In genomic region chr4:139986913-139987312, GRCm38 (mm10) we compare ENCODE assay signal across 34 mouse cellular contexts. TPM values are rescaled to one million over a fixed set of nuclear protein-coding genes. Genes with fewer than 3 reads are reported as not detected.
DNase-seq lines count a peak whose midpoint lies in the region; ATAC-seq lines count a peak whose summit lies in the region.
"Had no signal": no experiment of that assay in that cellular context is flagged by ENCODE, and none has a peak within 500 bp of the region (broad histone marks: within the 10 kb centered on the region; RNA-seq: fewer than 3 reads in every experiment).

No protein-coding gene starts in this region.

- H3K4me3 ChIP-seq in hindbrain, embryonic 11.5 days (ENCODE audit: low read depth, low read length) = no peak overlapping the region
- H3K4me3 ChIP-seq in hindbrain, embryonic 16.5 days (ENCODE audit: low read length) = no peak overlapping the region
- no peak overlapping the region for H3K4me3 ChIP-seq in neural tube, embryonic 13.5 days
- no peak overlapping the region for H3K4me3 ChIP-seq in neural tube, embryonic 15.5 days (replicated peaks)
- no peak overlapping the region for H3K4me3 ChIP-seq in intestine, embryonic 15.5 days (replicated peaks)
- H3K4me3 ChIP-seq: embryonic facial prominence, embryonic 13.5 days; erythroblast, embryonic 14.5 days; limb, embryonic 10.5 days; limb, embryonic 15.5 days; liver, embryonic 13.5 days; megakaryocyte, embryonic 14.5 days; neural tube, embryonic 12.5 days had no signal

- H3K9me3 ChIP-seq in hindbrain, embryonic 11.5 days (ENCODE audit: control insufficient read depth, low read length) = no peaks in the 10 kb centered on the region
- no peaks in the 10 kb centered on the region for H3K9me3 ChIP-seq in hindbrain, embryonic 16.5 days (ENCODE audit: control insufficient read depth, low read length)
- no peaks in the 10 kb centered on the region for H3K9me3 ChIP-seq in neural tube, embryonic 13.5 days
- H3K9me3 ChIP-seq in neural tube, embryonic 15.5 days (replicated peaks) = no peaks in the 10 kb centered on the region
- no peaks in the 10 kb centered on the region for H3K9me3 ChIP-seq in intestine, embryonic 15.5 days
- H3K9me3 ChIP-seq: embryonic facial prominence, embryonic 13.5 days; limb, embryonic 10.5 days; limb, embryonic 15.5 days; liver, embryonic 13.5 days; neural tube, embryonic 12.5 days had no signal

- H3K36me3 ChIP-seq in hindbrain, embryonic 11.5 days (ENCODE audit: control insufficient read depth, insufficient read depth, low read length) = no peaks in the 10 kb centered on the region
- H3K36me3 ChIP-seq in hindbrain, embryonic 16.5 days (ENCODE audit: control insufficient read depth, insufficient read depth, low read length) = no peaks in the 10 kb centered on the region
- H3K36me3 ChIP-seq in neural tube, embryonic 13.5 days = no peaks in the 10 kb centered on the region
- H3K36me3 ChIP-seq in neural tube, embryonic 15.5 days = no peaks in the 10 kb centered on the region
- H3K36me3 ChIP-seq in intestine, embryonic 15.5 days = no peaks in the 10 kb centered on the region
- H3K36me3 ChIP-seq: embryonic facial prominence, embryonic 13.5 days; G1E; limb, embryonic 10.5 days; limb, embryonic 15.5 days; liver, embryonic 13.5 days; neural tube, embryonic 12.5 days had no signal

- no peak overlapping the region for H3K9ac ChIP-seq in hindbrain, embryonic 11.5 days (ENCODE audit: low read depth, low read length)
- no peak overlapping the region for H3K9ac ChIP-seq in hindbrain, embryonic 16.5 days (ENCODE audit: low read depth, low read length)
- 0 out of 2 replicates have a peak overlapping the region, but pooled peaks have one; percentile 17 for H3K9ac ChIP-seq in neural tube, embryonic 13.5 days
- no peak overlapping the region for H3K9ac ChIP-seq in neural tube, embryonic 15.5 days (replicated peaks)
- no peak overlapping the region for H3K9ac ChIP-seq in intestine, embryonic 15.5 days
- H3K9ac ChIP-seq: embryonic facial prominence, embryonic 13.5 days; limb, embryonic 15.5 days; liver, embryonic 13.5 days; neural tube, embryonic 12.5 days had no signal

- no peak for ATAC-seq in hindbrain, embryonic 11.5 days (ENCODE audit: low FRiP score)
- no peak for ATAC-seq in hindbrain, embryonic 16.5 days
- ATAC-seq in neural tube, embryonic 13.5 days (ENCODE audit: low read depth) = no peak
- no peak for ATAC-seq in neural tube, embryonic 15.5 days (ENCODE audit: low FRiP score)
- ATAC-seq in intestine, embryonic 15.5 days = no peak
- ATAC-seq: intestine, postnatal 0 days; lung, postnatal 0 days had no signal

- H3K4me1 ChIP-seq in hindbrain, embryonic 11.5 days (replicated peaks; ENCODE audit: control insufficient read depth, insufficient read depth, low read length) = peaks cover 2% of the 10 kb centered on the region; the same call in 1 of the 2 replicates
- H3K4me1 ChIP-seq in hindbrain, embryonic 16.5 days (ENCODE audit: control insufficient read depth, insufficient read depth, low read depth, low read length) = no peaks in the 10 kb centered on the region
- H3K4me1 ChIP-seq in neural tube, embryonic 13.5 days (replicated peaks) = peaks cover 19% of the 10 kb centered on the region
- peaks cover 9% of the 10 kb centered on the region; the same call in 1 of the 2 replicates for H3K4me1 ChIP-seq in neural tube, embryonic 15.5 days
- H3K4me1 ChIP-seq in intestine, embryonic 15.5 days (replicated peaks) = no peaks in the 10 kb centered on the region
- H3K4me1 ChIP-seq: embryonic facial prominence, embryonic 13.5 days; limb, embryonic 15.5 days; liver, embryonic 13.5 days had no signal

- H3K4me2 ChIP-seq in hindbrain, embryonic 11.5 days (replicated peaks; ENCODE audit: low read depth, low read length) = no peak overlapping the region
- no peak overlapping the region for H3K4me2 ChIP-seq in hindbrain, embryonic 16.5 days (ENCODE audit: low read length)
- no peak overlapping the region for H3K4me2 ChIP-seq in neural tube, embryonic 13.5 days
- H3K4me2 ChIP-seq in neural tube, embryonic 15.5 days = no peak overlapping the region
- no peak overlapping the region for H3K4me2 ChIP-seq in intestine, embryonic 15.5 days (replicated peaks)
- H3K4me2 ChIP-seq: embryonic facial prominence, embryonic 13.5 days; heart, embryonic 11.5 days; limb, embryonic 15.5 days; liver, embryonic 13.5 days; neural tube, embryonic 12.5 days had no signal

- H3K27ac ChIP-seq in hindbrain, embryonic 11.5 days (ENCODE audit: low read depth, low read length) = no peak overlapping the region
- no peak overlapping the region for H3K27ac ChIP-seq in hindbrain, embryonic 16.5 days (ENCODE audit: low read depth, low read length)
- H3K27ac ChIP-seq in neural tube, embryonic 13.5 days (replicated peaks) = no peak overlapping the region
- H3K27ac ChIP-seq in neural tube, embryonic 15.5 days (replicated peaks) = no peak overlapping the region
- no peak overlapping the region for H3K27ac ChIP-seq in intestine, embryonic 15.5 days
- H3K27ac ChIP-seq: embryonic facial prominence, embryonic 13.5 days; limb, embryonic 10.5 days; limb, embryonic 15.5 days; liver, embryonic 13.5 days; neural tube, embryonic 12.5 days had no signal

- peak; percentile 36 for DNase-seq in embryo, embryonic 11 days
- DNase-seq in embryo, embryonic 10 days (ENCODE audit: low spot score) = no peak
- peak; percentile 50 for DNase-seq in hindbrain, embryonic 11.5 days (ENCODE audit: low spot score)
- no peak for DNase-seq in testis, postnatal 14 days (ENCODE audit: low spot score)
- DNase-seq: adrenal gland, adult 8-10 months; cerebellum, adult 8-10 months; cerebellum, postnatal 25 days; gastrocnemius, postnatal 25 days; heart, adult 11 months; heart, postnatal 36 days; kidney, adult 9 months; kidney, postnatal 14 days; layer of hippocampus, adult 9-11 months; liver, embryonic 13.5 days; lung, adult 18-20 months; lung, postnatal 4 days; right cerebral cortex, adult 18-20 months; spleen, adult 18-20 months; thymus, adult 18-20 months; thymus, postnatal 25 days had no signal

- H3K27me3 ChIP-seq in hindbrain, embryonic 11.5 days (ENCODE audit: control insufficient read depth, insufficient read depth, low read length) = no peaks in the 10 kb centered on the region
- H3K27me3 ChIP-seq in hindbrain, embryonic 16.5 days (replicated peaks; ENCODE audit: control insufficient read depth, insufficient read depth, low read length) = peaks cover 2% of the 10 kb centered on the region; the same call in 1 of the 2 replicates
- no peaks in the 10 kb centered on the region for H3K27me3 ChIP-seq in neural tube, embryonic 13.5 days
- H3K27me3 ChIP-seq in neural tube, embryonic 15.5 days (replicated peaks) = peaks cover 3% of the 10 kb centered on the region
- no peaks in the 10 kb centered on the region for H3K27me3 ChIP-seq in intestine, embryonic 15.5 days (replicated peaks)
- H3K27me3 ChIP-seq: embryonic facial prominence, embryonic 13.5 days; neural tube, embryonic 12.5 days had no signal

- 7% methylated on average over 7 of the region's 7 CpGs for WGBS in hindbrain, embryonic 11.5 days
- 17% methylated on average over 7 of the region's 7 CpGs for WGBS in hindbrain, embryonic 16.5 days
- WGBS in neural tube, embryonic 13.5 days = 24% methylated on average over 7 of the region's 7 CpGs
- WGBS in neural tube, embryonic 15.5 days = 14% methylated on average over 7 of the region's 7 CpGs
- WGBS in intestine, embryonic 15.5 days = 45% methylated on average over 7 of the region's 7 CpGs

RNA-seq across cellular contexts. Expression of gene Klhdc7a, which starts 19.1 kb away (rescaled TPM):
- polyA plus RNA-seq in hindbrain, embryonic 11.5 days (2014; fragmentation: Nextera tagmentation; extraction: Ambion mirVana) = 0.29 and 0.46 TPM in 2 replicates
- polyA plus RNA-seq in hindbrain, embryonic 16.5 days (2015; fragmentation: Nextera tagmentation; extraction: Ambion mirVana) = 0.68 and 0.76 TPM in 2 replicates
- 0.08 and 0.12 TPM in 2 replicates for polyA plus RNA-seq in neural tube, embryonic 13.5 days (2015; fragmentation: Nextera tagmentation; extraction: Ambion mirVana)
- polyA plus RNA-seq in neural tube, embryonic 15.5 days (2015; fragmentation: Nextera tagmentation; extraction: Ambion mirVana) = 0.08 and 0.80 TPM in 2 replicates
- 0.25 and 0.37 TPM in 2 replicates for polyA plus RNA-seq in intestine, embryonic 15.5 days (2015; fragmentation: Nextera tagmentation; extraction: Ambion mirVana)
- polyA plus RNA-seq: erythroblast, embryonic 14.5 days; G1E; neural tube, embryonic 12.5 days had no signal

Comparison
In these comparisons a context has a peak if more than half of its experiments do, and no peak if none do; other contexts are left out.
1. DNase-seq: peak in embryo, embryonic 11 days (single experiment) and hindbrain, embryonic 11.5 days (single experiment); none in embryo, embryonic 10 days (single experiment) and testis, postnatal 14 days (single experiment).